Mouse (Mus musculus) heart, adult 2 months (tissue): ENCODE measurements around the gene Pak2. TPM values are rescaled to one million over a fixed set of nuclear protein-coding genes. Genes with fewer than 3 reads are reported as not detected.

Experiments used
- DNase-seq, 2 experiments: peaks; one replicate each; pipeline ENCODE4 v3.0.0; 2021
- H3K27ac ChIP-seq: fragments of 200-600 bp; 2 replicates; pipeline ENCODE4 v1.8.1; 2022
- H3K27me3 ChIP-seq: fragments of 200-500 bp; 2 replicates; pipeline ENCODE4 v1.6.1; 2012; ENCODE audit warnings: mild to moderate bottlenecking, low read length, inconsistent platforms, mixed read lengths; ENCODE audit not compliant: control insufficient read depth, insufficient read depth
- H3K36me3 ChIP-seq: fragments of 200-500 bp; 2 replicates; pipeline ENCODE4 v1.6.1; 2012; ENCODE audit warnings: low read length, inconsistent platforms; ENCODE audit not compliant: control insufficient read depth, insufficient read depth
- H3K4me1 ChIP-seq: fragments of 200-500 bp; 2 replicates; pipeline ENCODE4 v1.6.1; 2011; ENCODE audit warnings: low read length; ENCODE audit not compliant: control insufficient read depth, insufficient read depth
- H3K4me3 ChIP-seq: fragments of 200-600 bp; 2 replicates; pipeline ENCODE4 v1.8.1; 2022
- H3K79me2 ChIP-seq: fragments of 200-500 bp; replicated peaks from 2 replicates; pipeline ENCODE4 v1.6.1; 2012; ENCODE audit warnings: mild to moderate bottlenecking, inconsistent platforms, low read length, moderate library complexity, mixed read lengths; ENCODE audit not compliant: control insufficient read depth, insufficient read depth
- H3K9ac ChIP-seq: fragments of 200-500 bp; 2 replicates; pipeline ENCODE4 v1.6.1; 2012; ENCODE audit warnings: low read depth, mild to moderate bottlenecking, control low read depth, inconsistent platforms, low read length, mixed read lengths
- CTCF ChIP-seq: fragments of 200-600 bp; IDR thresholded peaks from 2 replicates; pipeline ENCODE4 v1.8.1; 2022; ENCODE audit warnings: antibody characterized with exemption, mild to moderate bottlenecking, moderate library complexity
- EP300 ChIP-seq: fragments of 200-500 bp; IDR thresholded peaks from 2 replicates; pipeline ENCODE4 v1.6.1; 2011; ENCODE audit warnings: low read depth, low read length, control low read depth; ENCODE audit not compliant: insufficient read depth
- POLR2A ChIP-seq: fragments of 200-500 bp; IDR thresholded peaks from 2 replicates; pipeline ENCODE4 v1.6.1; 2011; ENCODE audit warnings: mild to moderate bottlenecking, low read depth, low read length, control low read depth; ENCODE audit not compliant: insufficient read depth
- WGBS: fragments of 180-500 bp; shearing (Covaris S2); methylation state at CpG from one replicate; pipeline ENCODE4 v1.1.7; 2018; 5-methylcytosine and 5-hydroxymethylcytosine counted together
- intact Hi-C: fragments of 180-260 bp; cut with DNase I; formaldehyde crosslinking; loops from one replicate; pipeline ENCODE4 v1.15.1; 2025
- polyA plus RNA-seq: library from polyadenylated mRNA; depleted of rRNA; stranded (reverse); fragments of >200 nt; gene quantifications from 2 replicates; pipeline ENCODE4 v1.2.3, GENCODE M21; 2012
- total RNA-seq, 2 experiments: library from RNA; stranded (reverse); gene quantifications; 2 replicates each; pipeline ENCODE4 v1.2.3; 2021

The Pak2 gene
- total and polyA plus RNA-seq, 3 experiments, result 9.6 to 27.3 (median 26.3) TPM

GRCm38 (mm10) chr16:32066899-32067298, 12.2 kb downstream of the Pak2 start:
- no peak for DNase-seq
- intact Hi-C loops, result no loop called here
- Histone ChIP-seq H3K9ac (no peak overlapping the region), H3K79me2 (peaks cover 10% of the 10 kb centered on the region), H3K36me3 (peaks cover 3% of the 10 kb centered on the region), H3K27me3 (no peaks in the 10 kb centered on the region), H3K4me3 (no peak overlapping the region), H3K27ac (no peak overlapping the region), H3K4me1 (peaks cover 25% of the 10 kb centered on the region)
- 96% methylated on average over 1 of the region's 1 CpGs for WGBS
- TF ChIP-seq EP300 (no peak), CTCF (no peak), POLR2A (no peak)

GRCm38 (mm10) chr16:32063900-32064299, 15.2 kb downstream of the Pak2 start:
- Histone ChIP-seq H3K36me3 (peaks cover 8% of the 10 kb centered on the region), H3K27ac (no peak overlapping the region), H3K4me3 (no peak overlapping the region), H3K27me3 (no peaks in the 10 kb centered on the region), H3K4me1 (peaks cover 27% of the 10 kb centered on the region), H3K79me2 (peaks cover 8% of the 10 kb centered on the region), H3K9ac (no peak overlapping the region)
- 38% methylated on average over 7 of the region's 7 CpGs for WGBS
- no peak for TF ChIP-seq CTCF
- no peak for TF ChIP-seq POLR2A
- no peak for TF ChIP-seq EP300
- DNase-seq, result no peak
- intact Hi-C loops, result no loop called here

DNA sequence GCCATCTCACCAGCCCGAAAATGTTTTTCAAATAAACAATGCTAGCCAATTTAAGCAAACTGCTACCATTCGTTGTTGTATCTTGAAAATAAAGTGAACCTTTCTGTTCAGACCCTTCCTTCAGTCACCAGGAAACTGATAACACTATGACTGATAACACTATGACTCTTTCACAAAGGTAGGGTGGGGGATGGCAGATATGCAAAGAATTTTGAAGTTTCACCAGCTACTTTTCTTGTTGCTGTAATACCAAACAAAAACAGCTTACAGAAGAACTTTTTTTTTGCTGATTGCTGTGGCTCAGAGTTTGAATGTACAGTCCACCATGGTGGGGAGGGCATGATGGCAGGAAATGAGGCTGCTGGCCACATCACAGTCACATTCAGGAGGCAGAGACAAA, 16.9 kb downstream of the Pak2 start:
- WGBS, result 30% methylated on average over 2 of the region's 2 CpGs
- peaks cover 9% of the 10 kb centered on the region for H3K79me2 ChIP-seq
- peaks cover 29% of the 10 kb centered on the region for H3K4me1 ChIP-seq
- no peak for TF ChIP-seq EP300
- TF ChIP-seq CTCF, result no peak
- no peak for TF ChIP-seq POLR2A
- no peaks in the 10 kb centered on the region for H3K27me3 ChIP-seq
- H3K9ac ChIP-seq, result no peak overlapping the region
- H3K4me3 ChIP-seq, result no peak overlapping the region
- peaks cover 15% of the 10 kb centered on the region for H3K36me3 ChIP-seq
- DNase-seq, result no peak
- intact Hi-C loops, result no loop called here
- H3K27ac ChIP-seq, result no peak overlapping the region

- no peak for TF ChIP-seq EP300
- no peak for TF ChIP-seq POLR2A
- no peak for TF ChIP-seq CTCF
- Histone ChIP-seq H3K9ac (no peak overlapping the region), H3K27me3 (no peaks in the 10 kb centered on the region), H3K4me3 (no peak overlapping the region), H3K36me3 (peaks cover 15% of the 10 kb centered on the region), H3K79me2 (peaks cover 6% of the 10 kb centered on the region), H3K4me1 (peaks cover 17% of the 10 kb centered on the region), H3K27ac (no peak overlapping the region)
- 29% methylated on average over 6 of the region's 6 CpGs for WGBS
- DNase-seq, result no peak
- intact Hi-C loops, result no loop called here
These were observed 19.2 kb downstream of the Pak2 start for GRCm38 (mm10) chr16:32059840-32060523.

- WGBS, result 70% methylated on average over 5 of the region's 5 CpGs
- TF ChIP-seq POLR2A (no peak), CTCF (no peak), EP300 (no peak)
- intact Hi-C loops, result no loop called here
- Histone ChIP-seq H3K27ac (no peak overlapping the region), H3K36me3 (peaks cover 12% of the 10 kb centered on the region), H3K79me2 (peaks cover 4% of the 10 kb centered on the region), H3K27me3 (no peaks in the 10 kb centered on the region), H3K4me1 (peaks cover 12% of the 10 kb centered on the region), H3K4me3 (no peak overlapping the region), H3K9ac (no peak overlapping the region)
- no peak for DNase-seq
These were observed 20.3 kb downstream of the Pak2 start for GRCm38 (mm10) chr16:32058817-32059216.

DNA sequence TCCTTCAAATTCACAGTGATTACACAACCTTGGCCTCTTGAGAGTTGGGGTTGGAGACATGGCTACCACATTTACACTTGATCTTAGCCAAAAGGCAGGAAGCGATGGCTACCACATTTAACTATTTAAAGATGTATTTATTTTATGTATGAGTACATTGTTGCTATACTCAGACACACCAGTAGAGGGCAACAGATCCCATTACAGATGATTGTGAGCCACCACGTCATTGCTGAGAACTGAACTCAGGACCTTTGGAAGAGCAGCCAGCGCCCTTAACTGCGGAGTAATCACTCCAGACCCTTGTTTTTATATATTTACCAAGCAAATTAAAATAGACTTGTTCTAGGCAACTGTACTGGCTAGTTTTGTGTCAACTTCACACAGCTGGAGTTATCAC, 36.8 kb downstream of the Pak2 start:
- WGBS, result 85% methylated on average over 4 of the region's 4 CpGs
- intact Hi-C loops, result loop anchor here (5.0 to 10.0 kb wide), 2 partner anchors 35 to 162 kb away; partner anchors contain the start of gene Pak2
- TF ChIP-seq EP300, result no peak
- TF ChIP-seq CTCF, result peak; percentile 62
- H3K9ac ChIP-seq, result no peak overlapping the region
- no peak overlapping the region for H3K4me3 ChIP-seq
- no peaks in the 10 kb centered on the region for H3K27me3 ChIP-seq
- H3K79me2 ChIP-seq, result no peaks in the 10 kb centered on the region
- no peaks in the 10 kb centered on the region for H3K4me1 ChIP-seq
- no peak overlapping the region for H3K27ac ChIP-seq
- no peaks in the 10 kb centered on the region; the same call in 1 of the 2 replicates for H3K36me3 ChIP-seq
- no peak for DNase-seq
